Mouse (Mus musculus): Measurements from ENCODE around the gene Mfap1a. TPM values are rescaled to one million over a fixed set of nuclear protein-coding genes. Genes with fewer than 3 reads are reported as not detected.
A peak's percentile ranks its signal among the peaks of the same experiment; 100 is the strongest.
"Not testable (repeated sequence)": the region's sequence is repeated elsewhere in the genome, so short reads cannot be mapped to it uniquely, and the experiment has no call there.

Mfap1a gene
- 2.9 TPM in 2 replicates for polyA plus RNA-seq (2012; rRNA removed)

- peak; percentile 78 for DNase-seq (ENCODE audit: low read depth, low spot score)
- WGBS: 3% methylated on average over 42 of the region's 42 CpGs
Observed at GRCm38 (mm10) chr2:121505942-121506882, at the start of gene Mfap1a, which contains the start of gene Wdr76. Gene Mfap1a, minus strand, starts transcription at chr2:121506665. Gene Wdr76, plus strand, starts transcription at chr2:121506723.

GRCm38 (mm10) chr2:121551271-121551670, 44.8 kb upstream of the Mfap1a start:
- WGBS: 52% methylated on average over 8 of the region's 8 CpGs
- DNase-seq (ENCODE audit: low read depth, low spot score): no peak

GRCm38 (mm10) chr2:121549630-121550029, 43.2 kb upstream of the Mfap1a start:
- whole genome bisulfite sequencing: 91% methylated on average over 6 of the region's 6 CpGs
- no peak for DNase-seq (ENCODE audit: low read depth, low spot score)

DNA sequence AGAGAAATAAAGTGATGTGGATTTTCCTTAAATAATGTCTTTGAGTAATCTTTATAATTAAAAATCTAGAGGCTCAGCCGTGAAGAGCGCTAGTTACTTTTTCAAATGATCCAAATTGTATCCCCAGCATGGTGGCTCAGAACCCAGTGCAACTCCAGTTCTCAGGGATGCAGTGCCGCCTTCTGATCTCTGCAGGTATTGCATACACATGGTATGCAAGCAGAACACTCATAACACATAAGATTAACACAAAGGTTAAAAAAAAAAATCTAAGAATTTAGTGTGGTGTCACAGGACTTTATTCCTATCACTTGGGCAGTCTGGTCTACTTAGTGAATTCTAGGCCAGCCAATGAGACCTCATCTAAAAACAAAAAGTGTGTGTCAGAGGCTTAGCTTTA, 38.4 kb upstream of the Mfap1a start:
- no peak for DNase-seq (ENCODE audit: low read depth, low spot score)
- 89% methylated on average over 3 of the region's 3 CpGs for WGBS

DNA sequence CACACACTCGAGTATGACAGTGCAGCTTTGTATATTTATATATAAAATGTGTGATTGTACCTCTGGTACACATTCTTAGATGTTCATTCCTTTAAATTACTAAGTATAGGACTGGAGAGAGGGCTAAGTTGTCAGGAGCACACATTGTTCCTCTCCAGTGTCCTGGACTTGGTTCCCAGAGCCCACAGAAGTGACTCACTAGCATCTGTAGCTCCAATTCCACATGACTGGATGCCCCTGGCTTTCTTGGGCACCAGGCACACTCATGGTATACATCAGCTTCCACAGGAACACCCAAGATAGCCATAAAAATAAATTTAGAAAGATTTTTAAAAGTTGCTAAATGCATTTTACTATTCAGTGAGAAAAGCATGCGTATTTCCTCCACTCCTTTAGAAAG, 18.6 kb upstream of the Mfap1a start:
- WGBS: 86% methylated on average over 2 of the region's 2 CpGs
- no peak for DNase-seq (ENCODE audit: low read depth, low spot score)

DNA sequence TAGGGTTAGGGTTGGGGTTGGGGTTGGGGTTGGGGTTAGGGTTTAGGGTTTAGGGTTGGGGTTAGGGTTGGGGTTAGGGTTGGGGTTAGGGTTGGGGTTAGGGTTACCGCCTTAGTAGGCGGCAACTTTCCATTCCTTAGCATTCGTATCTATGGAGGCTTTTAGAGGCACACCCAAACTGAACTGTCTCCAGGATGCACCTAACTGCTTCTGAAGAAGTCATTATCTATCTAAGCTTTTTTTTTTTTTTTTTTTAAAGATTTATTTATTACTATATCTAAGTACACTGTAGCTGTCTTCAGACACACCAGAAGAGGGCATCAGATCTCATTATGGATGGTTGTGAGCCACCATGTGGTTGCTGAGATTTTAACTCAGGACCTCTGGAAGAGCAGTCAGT, 16.4 kb upstream of the Mfap1a start:
- DNase-seq (ENCODE audit: low read depth, low spot score): not testable (repeated sequence)
- 97% methylated on average over 3 of the region's 3 CpGs for WGBS

DNA sequence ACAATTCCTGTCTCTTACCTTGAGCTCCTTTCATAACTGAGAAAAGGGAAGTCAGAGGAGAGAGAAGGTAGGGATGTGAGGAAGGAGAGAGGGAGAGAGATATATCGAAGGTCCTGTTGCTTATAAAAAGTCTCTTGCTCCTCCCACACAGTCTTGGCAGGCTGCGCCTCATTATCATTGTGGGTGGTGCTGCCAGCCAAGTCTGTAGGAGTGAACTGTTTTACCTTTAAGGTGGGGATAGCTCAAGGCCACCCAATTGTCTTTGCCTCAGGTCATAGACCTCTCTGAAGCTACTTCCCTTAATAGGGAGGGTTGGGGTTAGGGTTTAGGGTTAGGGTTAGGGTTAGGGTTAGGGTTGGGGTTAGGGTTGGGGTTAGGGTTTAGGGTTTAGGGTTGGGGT, 15.5 kb upstream of the Mfap1a start:
- no peak for DNase-seq (ENCODE audit: low read depth, low spot score)
- 48% methylated on average over 2 of the region's 2 CpGs for WGBS

DNA sequence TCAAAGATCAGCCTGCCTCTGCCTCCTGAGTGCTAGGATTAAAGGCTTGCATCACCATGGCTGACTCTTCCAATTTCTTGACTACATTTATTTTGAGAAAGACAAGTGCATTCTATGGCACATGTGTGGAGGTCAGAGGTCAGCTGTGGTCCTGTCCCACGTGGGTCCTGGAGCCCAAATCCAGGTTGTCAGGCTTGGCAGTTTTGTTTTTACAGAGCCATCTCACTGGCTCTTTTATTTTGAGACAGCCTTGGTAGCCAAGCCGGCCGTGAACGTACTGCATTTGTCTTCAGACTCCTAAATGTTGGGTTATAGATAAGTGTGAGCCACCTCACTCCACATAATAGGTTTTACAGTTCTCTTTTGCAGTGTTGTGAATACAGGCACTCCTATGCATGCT, 12.2 kb upstream of the Mfap1a start:
- 88% methylated on average over 4 of the region's 4 CpGs for WGBS
- DNase-seq (ENCODE audit: low read depth, low spot score): not testable (repeated sequence)

- WGBS: 83% methylated on average over 5 of the region's 5 CpGs
- no peak for DNase-seq (ENCODE audit: low read depth, low spot score)
Observed at GRCm38 (mm10) chr2:121518106-121518505, 11.6 kb upstream of the Mfap1a start.

- no peak for DNase-seq (ENCODE audit: low read depth, low spot score)
Observed at GRCm38 (mm10) chr2:121514211-121514610, 7.7 kb upstream of the Mfap1a start.

DNA sequence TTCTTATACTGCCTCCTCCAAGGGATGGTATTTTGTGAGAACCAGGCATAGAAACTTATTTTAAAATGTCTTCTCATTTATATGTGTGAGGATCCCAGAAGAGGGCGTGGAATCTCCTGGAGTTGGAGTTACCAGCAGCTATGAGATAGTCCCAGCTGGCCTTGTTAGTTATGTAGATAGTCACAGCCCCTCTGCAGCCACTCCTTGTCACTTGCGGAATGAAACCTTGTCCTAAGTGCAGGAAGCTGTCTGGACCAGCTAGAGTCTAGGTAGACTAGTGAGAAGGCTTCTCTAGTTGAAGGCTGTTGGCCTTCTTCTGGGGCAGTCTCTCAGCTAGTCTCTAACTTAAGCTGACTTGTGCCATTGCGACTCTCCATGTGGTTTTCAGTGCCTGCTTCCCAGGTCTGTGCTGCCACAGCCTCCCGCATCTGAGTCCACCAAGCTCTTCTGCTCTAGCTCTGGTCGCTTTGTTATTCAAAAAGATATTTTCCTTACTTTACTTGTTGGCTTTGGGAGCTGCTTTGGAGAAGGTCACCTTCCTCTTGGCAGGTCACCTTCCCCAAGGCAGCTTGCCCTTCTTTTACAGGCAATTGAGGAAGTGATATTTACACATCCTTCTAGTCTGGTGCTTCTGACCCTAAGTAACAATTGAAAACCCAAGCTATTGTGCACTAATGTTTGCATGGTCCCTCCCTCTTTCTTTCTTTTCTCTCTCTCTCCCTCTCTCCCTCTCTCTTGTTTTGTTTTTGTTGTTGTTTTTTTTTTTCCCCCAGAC, 6.7 kb upstream of the Mfap1a start:
- DNase-seq (ENCODE audit: low read depth, low spot score): not testable (repeated sequence)
- 91% methylated on average over 5 of the region's 5 CpGs for WGBS

More at GRCm38 (mm10) chr2:121514211-121514610, 7.7 kb upstream of the Mfap1a start:
- 89% methylated on average over 4 of the region's 4 CpGs for WGBS

- 88% methylated on average over 8 of the region's 8 CpGs for WGBS
- no peak for DNase-seq (ENCODE audit: low read depth, low spot score)
Observed at GRCm38 (mm10) chr2:121511401-121511800, 4.9 kb upstream of the Mfap1a start.

DNA sequence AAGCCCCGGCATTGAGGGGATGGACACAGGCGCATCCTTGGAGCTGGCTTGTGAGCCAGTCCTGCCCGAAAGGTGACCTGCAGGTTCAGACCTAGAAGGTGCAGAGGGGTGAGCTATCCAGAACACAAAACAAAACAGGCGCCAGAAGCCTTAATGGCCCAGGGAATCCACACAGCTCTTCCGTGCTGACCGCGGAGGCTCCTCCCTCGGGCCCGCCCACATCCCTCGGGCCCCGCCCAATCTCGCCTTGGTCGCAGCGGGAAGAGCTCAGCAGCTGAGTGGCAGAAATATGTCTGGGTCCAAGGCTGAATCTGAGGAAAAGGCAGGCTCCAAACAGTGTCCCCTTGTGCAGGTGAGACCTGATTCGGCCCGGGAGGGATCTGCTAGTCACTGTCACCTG, 3.1 kb upstream of the Mfap1a start:
- DNase-seq (ENCODE audit: low read depth, low spot score): peak; percentile 52
- 12% methylated on average over 16 of the region's 16 CpGs for WGBS

DNA sequence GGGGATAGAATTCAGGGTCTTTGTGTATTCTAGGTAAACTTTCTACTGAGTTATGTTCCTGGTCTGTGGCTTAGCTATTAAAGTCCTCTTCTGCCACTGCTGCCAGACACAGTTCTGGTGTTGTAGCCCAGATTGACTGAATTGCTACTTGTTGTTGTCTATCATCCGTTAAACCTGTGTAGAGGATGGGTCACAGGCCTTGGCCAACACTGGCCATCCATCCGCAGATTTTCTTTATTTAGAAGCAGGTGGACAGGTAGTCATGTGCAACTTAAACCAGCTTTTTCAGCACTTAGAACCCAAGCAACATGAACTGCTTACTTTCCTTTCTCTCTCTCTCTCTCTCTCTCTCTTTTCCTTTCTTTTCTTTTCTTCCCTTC, 1.5 kb upstream of the Mfap1a start:
- no peak for DNase-seq (ENCODE audit: low read depth, low spot score)
- 40% methylated on average over 2 of the region's 2 CpGs for WGBS

DNA sequence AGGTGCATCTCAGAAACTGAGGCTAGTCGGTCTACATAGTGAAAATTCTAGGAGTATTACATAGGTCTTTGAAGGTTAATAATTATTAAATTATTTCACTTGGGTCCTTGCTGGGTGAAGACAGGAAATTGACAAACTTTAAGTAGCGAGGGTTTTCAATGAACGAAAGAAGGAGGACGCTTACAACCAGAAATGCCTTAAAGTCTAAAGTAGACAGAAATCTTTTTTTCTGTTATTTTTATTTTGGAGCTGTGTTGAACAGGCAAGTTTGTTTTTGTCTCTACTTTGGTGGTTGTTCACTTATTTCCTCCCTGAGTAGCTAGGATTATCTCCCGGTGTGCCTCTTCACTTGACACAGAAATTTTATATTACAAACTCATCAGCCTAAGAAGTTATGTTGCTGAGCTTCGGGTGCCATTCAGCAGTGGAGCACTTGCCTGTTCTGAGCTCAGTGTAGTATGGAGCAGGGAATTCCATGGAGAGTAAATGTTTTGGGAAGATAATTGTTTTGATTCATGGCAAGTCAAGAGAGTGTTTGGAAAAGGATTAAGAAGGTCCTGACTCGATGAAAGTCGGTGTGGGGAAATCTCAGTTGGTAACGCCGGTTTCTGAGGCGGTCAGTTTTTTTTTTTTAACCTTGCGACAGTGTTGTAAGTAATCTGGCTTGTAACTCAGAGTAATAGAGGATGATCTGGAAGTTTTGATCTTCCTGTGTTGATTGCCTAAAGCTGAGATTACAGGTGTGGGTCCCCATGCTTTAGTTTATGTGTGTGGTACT, 897 bp upstream of the Mfap1a start:
- under 1% methylated on average over 12 of the region's 12 CpGs for WGBS
- no peak for DNase-seq (ENCODE audit: low read depth, low spot score)

GRCm38 (mm10) chr2:121501550-121501949, 4.9 kb downstream of the Mfap1a start:
- WGBS: 74% methylated on average over 3 of the region's 6 CpGs

GRCm38 (mm10) chr2:121484403-121484802, 22.1 kb downstream of the Mfap1a start:
- 74% methylated on average over 2 of the region's 2 CpGs for WGBS
- not testable (repeated sequence) for DNase-seq (ENCODE audit: low read depth, low spot score)

More at GRCm38 (mm10) chr2:121501550-121501949, 4.9 kb downstream of the Mfap1a start:
- not testable (repeated sequence) for DNase-seq (ENCODE audit: low read depth, low spot score)

GRCm38 (mm10) chr2:121483576-121483975, 22.9 kb downstream of the Mfap1a start:
- DNase-seq (ENCODE audit: low read depth, low spot score): no peak
- 31% methylated on average over 8 of the region's 8 CpGs for WGBS

GRCm38 (mm10) chr2:121480916-121481315, 25.5 kb downstream of the Mfap1a start:
- WGBS: 85% methylated on average over 13 of the region's 13 CpGs
- DNase-seq (ENCODE audit: low read depth, low spot score): not testable (repeated sequence)

GRCm38 (mm10) chr2:121480498-121480897, 26.0 kb downstream of the Mfap1a start:
- WGBS: 46% methylated on average over 3 of the region's 3 CpGs
- no peak for DNase-seq (ENCODE audit: low read depth, low spot score)

All from large intestine, adult 2 months (tissue).